Mouse (Mus musculus): Measurements from ENCODE around the gene Mob3a.

DNA sequence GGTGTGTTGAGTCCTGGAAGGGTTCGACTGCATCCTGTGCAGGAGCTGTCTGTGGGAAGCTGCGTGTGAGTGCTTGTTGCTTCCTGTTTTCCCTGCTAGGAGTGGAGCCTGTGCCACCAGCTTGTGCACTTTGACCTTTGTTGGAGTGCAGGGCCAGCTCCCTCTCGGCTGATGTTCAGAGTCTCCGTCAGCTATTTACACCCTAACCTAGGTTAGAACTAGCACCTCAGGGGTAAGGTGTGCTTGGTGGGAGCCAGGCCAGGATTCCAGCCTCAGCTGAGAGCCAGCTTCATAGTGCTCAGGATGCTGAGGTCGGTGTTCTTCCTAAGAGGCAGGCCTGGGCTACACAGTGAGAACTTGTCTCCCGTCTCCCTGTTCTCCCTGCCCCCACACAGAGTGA, 66.4 kb downstream of the Mob3a start:
- TF ChIP-seq SRF (IDR thresholded peaks at IDR 0.05; ENCODE audit: control insufficient read depth, insufficient read length, low read depth) = no peak
- no peak for TF ChIP-seq POLR2A (IDR thresholded peaks at IDR 0.05; ENCODE audit: insufficient read length, low read depth)
- TF ChIP-seq MAX (IDR thresholded peaks at IDR 0.05; ENCODE audit: low read depth) = no peak
- TF ChIP-seq USF1 (IDR thresholded peaks at IDR 0.05; ENCODE audit: low read depth) = no peak
- TF ChIP-seq TCF3 (IDR thresholded peaks at IDR 0.05; ENCODE audit: insufficient read length, low read depth) = no peak
- TF ChIP-seq E2F4 (IDR thresholded peaks at IDR 0.05; ENCODE audit: insufficient read depth) = no peak
- TF ChIP-seq TCF12 (IDR thresholded peaks at IDR 0.05; ENCODE audit: insufficient read depth, poor library complexity, severe bottlenecking) = no peak
- TF ChIP-seq MYOG (IDR thresholded peaks at IDR 0.05; ENCODE audit: control insufficient read depth in 1 of 3, insufficient read depth in 1 of 3, insufficient read length in 2 of 3, low read depth in 2 of 3) = no peak
- no peak for TF ChIP-seq CEBPB (IDR thresholded peaks at IDR 0.05; ENCODE audit: insufficient read depth, poor library complexity, severe bottlenecking)
